Mouse (Mus musculus) erythroblast, embryonic 14.5 days (primary cell): ENCODE data around the gene Zfp385b.

Experiments
- GATA1 ChIP-seq: IDR thresholded peaks from 2 replicates; pipeline ENCODE4 v1.6.1; 2012; ENCODE audit warnings: low read length, inconsistent platforms, mixed read lengths
- TAL1 ChIP-seq: IDR thresholded peaks from 3 replicates; pipeline ENCODE4 v1.6.1; 2012; ENCODE audit warnings: low read length, inconsistent platforms, mixed read lengths

DNA sequence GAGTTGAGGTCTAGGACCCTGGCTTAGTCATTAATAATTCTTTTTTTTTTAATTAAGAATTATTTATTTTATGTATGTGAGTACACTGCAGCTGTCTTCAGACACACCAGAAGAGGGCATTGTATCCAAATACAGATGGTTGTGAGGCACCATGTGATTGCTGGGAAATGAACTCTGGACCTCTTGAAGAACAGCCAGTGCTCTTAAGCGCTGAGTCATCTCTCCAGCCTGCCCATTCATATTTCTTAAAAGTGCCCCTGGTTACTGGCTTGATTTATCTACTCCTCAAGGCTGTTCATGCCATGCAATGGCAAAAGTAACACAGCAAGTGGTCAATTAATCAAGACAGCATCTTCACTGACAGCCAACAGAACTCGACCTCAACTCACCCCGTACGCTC lies 130.8 kb downstream of the Zfp385b start:
- TF ChIP-seq GATA1 (no peak), TAL1 (no peak)
